Mouse (Mus musculus) kidney, adult 2 months (tissue): Measurements from ENCODE around the gene Col11a1.

Source experiments
- CTCF ChIP-seq: fragments of 200-500 bp; conservative IDR thresholded peaks from 2 replicates; pipeline ENCODE4 v1.5.1; 2011; ENCODE audit warnings: low read depth, mild to moderate bottlenecking, control low read depth, low read length, moderate library complexity, mixed read lengths; ENCODE audit not compliant: insufficient read depth, insufficient read length
- POLR2A ChIP-seq: fragments of 200-500 bp; IDR thresholded peaks from one replicate; pipeline ENCODE4 v1.6.1; 2011; ENCODE audit warnings: low read depth, low read length, control low read depth

GRCm38 (mm10) chr3:114229501-114229900 lies 199.2 kb downstream of the Col11a1 start:
- TF ChIP-seq CTCF: no peak
- no peak for TF ChIP-seq POLR2A
